Mouse (Mus musculus) erythroid progenitor cell, adult 5-6 weeks (primary cell): ENCODE results near the gene Tex44. TPM values are rescaled to one million over a fixed set of nuclear protein-coding genes. Genes with fewer than 3 reads are reported as not detected.

Experiments used
- total RNA-seq, 2 experiments: library from RNA; stranded (forward) in 1 of 2; stranded (reverse) in 1 of 2; fragments of 150-400 nt in 1 of 2; fragments of 186-747, 209-891 nt in 1 of 2; gene quantifications; 2 replicates each; pipeline versions ENCODE4 v1.2.3 to v1.2.4; 2015 to 2017; ENCODE audit warnings: low replicate concordance in 2 of 2

The Tex44 gene
- total RNA-seq, 2 experiments from 2014 or later, result not detected

Other genes with a start within 250 kb of the Tex44 start
- gene B3gnt7, start 123.5 kb upstream of the Tex44 start, total RNA-seq (2015; ENCODE audit: low replicate concordance), result 1.4 TPM in 1 of 2 replicates, not detected in the other
- not detected in 2 replicates for gene B3gnt7, start 123.5 kb upstream of the Tex44 start, total RNA-seq (2017; ENCODE audit: low replicate concordance)
- gene Ncl, start 66.9 kb upstream of the Tex44 start, total RNA-seq (2015; ENCODE audit: low replicate concordance), result 148 and 176 TPM in 2 replicates
- gene Ncl, start 66.9 kb upstream of the Tex44 start, total RNA-seq (2017; ENCODE audit: low replicate concordance), result 169 and 177 TPM in 2 replicates
- gene Nmur1, start 101 bp upstream of the Tex44 start, total RNA-seq (2015; ENCODE audit: low replicate concordance), result 1.1 TPM in 1 of 2 replicates, not detected in the other
- gene Nmur1, start 101 bp upstream of the Tex44 start, total RNA-seq (2017; ENCODE audit: low replicate concordance), result not detected in 2 replicates
- 1,278 and 1,332 TPM in 2 replicates for gene Ptma, start 100.4 kb downstream of the Tex44 start, total RNA-seq (2015; ENCODE audit: low replicate concordance)
- 1,012 and 1,167 TPM in 2 replicates for gene Ptma, start 100.4 kb downstream of the Tex44 start, total RNA-seq (2017; ENCODE audit: low replicate concordance)
- 23.4 and 26.8 TPM in 2 replicates for gene Pde6d, start 156.3 kb downstream of the Tex44 start, total RNA-seq (2015; ENCODE audit: low replicate concordance)
- 4.3 and 13.6 TPM in 2 replicates for gene Pde6d, start 156.3 kb downstream of the Tex44 start, total RNA-seq (2017; ENCODE audit: low replicate concordance)
- 1.7 and 10.5 TPM in 2 replicates for gene Cops7b, start 156.6 kb downstream of the Tex44 start, total RNA-seq (2015; ENCODE audit: low replicate concordance)
- 4.9 and 5.5 TPM in 2 replicates for gene Cops7b, start 156.6 kb downstream of the Tex44 start, total RNA-seq (2017; ENCODE audit: low replicate concordance)
- gene Nppc, start 244.2 kb downstream of the Tex44 start, total RNA-seq (2015; ENCODE audit: low replicate concordance), result not detected in 2 replicates
- not detected in 2 replicates for gene Nppc, start 244.2 kb downstream of the Tex44 start, total RNA-seq (2017; ENCODE audit: low replicate concordance)